Mouse (Mus musculus) lung, embryonic 16.5 days (tissue): ENCODE data around the gene Duxf3. TPM values are rescaled to one million over a fixed set of nuclear protein-coding genes. Genes with fewer than 3 reads are reported as not detected.
A peak's percentile ranks its signal among the peaks of the same experiment; 100 is the strongest.
"Not testable (repeated sequence)": the region's sequence is repeated elsewhere in the genome, so short reads cannot be mapped to it uniquely, and the experiment has no call there.

Experiments
- ATAC-seq: fragments of 200-750 bp; cut with Nextera tagmentation; 2 replicates; pipeline ENCODE4 v1.8.0; 2017; ENCODE audit warnings: low read depth, mild to moderate bottlenecking, moderate library complexity
- H3K27ac ChIP-seq: fragments of 300-500 bp; sonication (generic); 2 replicates; pipeline ENCODE4 v1.5.1; 2014; ENCODE audit warnings: mild to moderate bottlenecking, control low read depth, low read length
- H3K27me3 ChIP-seq: fragments of 300-500 bp; sonication (generic); 2 replicates; pipeline ENCODE4 v1.6.1; 2014; ENCODE audit warnings: low read depth, low read length, mixed read lengths; ENCODE audit not compliant: control insufficient read depth, insufficient read depth
- H3K36me3 ChIP-seq: fragments of 300-500 bp; sonication (generic); 2 replicates; pipeline ENCODE4 v1.6.1; 2014; ENCODE audit warnings: low read length; ENCODE audit not compliant: control insufficient read depth, insufficient read depth
- H3K4me1 ChIP-seq: fragments of 300-500 bp; sonication (generic); replicated peaks from 2 replicates; pipeline ENCODE4 v1.6.1; 2014; ENCODE audit warnings: low read length, mixed read lengths; ENCODE audit not compliant: control insufficient read depth, insufficient read depth
- H3K4me2 ChIP-seq: fragments of 300-500 bp; sonication (generic); 2 replicates; pipeline ENCODE4 v1.6.1; 2014; ENCODE audit warnings: low read depth, low read length, control low read depth
- H3K4me3 ChIP-seq: fragments of 300-500 bp; sonication (generic); 2 replicates; pipeline ENCODE4 v1.5.1; 2014; ENCODE audit warnings: mild to moderate bottlenecking, low read length, control low read depth
- H3K9ac ChIP-seq: fragments of 300-500 bp; sonication (generic); 2 replicates; pipeline ENCODE4 v1.6.1; 2014; ENCODE audit warnings: low read length, control low read depth
- H3K9me3 ChIP-seq: fragments of 300-500 bp; sonication (generic); 2 replicates; pipeline ENCODE4 v1.6.1; 2016; ENCODE audit warnings: low read length; ENCODE audit not compliant: control insufficient read depth
- WGBS: fragments of 180-500 bp; shearing (Covaris S2); extraction: QIAGEN DNeasy Blood & Tissue Kit; methylation state at CpG from one replicate; pipeline ENCODE4 v1.1.7; 2014; 5-methylcytosine and 5-hydroxymethylcytosine counted together
- polyA plus RNA-seq: library from polyadenylated mRNA; unstranded; fragments of >200 nt; fragmentation: Nextera tagmentation; extraction: Ambion mirVana; gene quantifications from 2 replicates; pipeline ENCODE4 v1.2.1, GENCODE M21; 2015

The Duxf3 gene
- not detected in 2 replicates for polyA plus RNA-seq

DNA sequence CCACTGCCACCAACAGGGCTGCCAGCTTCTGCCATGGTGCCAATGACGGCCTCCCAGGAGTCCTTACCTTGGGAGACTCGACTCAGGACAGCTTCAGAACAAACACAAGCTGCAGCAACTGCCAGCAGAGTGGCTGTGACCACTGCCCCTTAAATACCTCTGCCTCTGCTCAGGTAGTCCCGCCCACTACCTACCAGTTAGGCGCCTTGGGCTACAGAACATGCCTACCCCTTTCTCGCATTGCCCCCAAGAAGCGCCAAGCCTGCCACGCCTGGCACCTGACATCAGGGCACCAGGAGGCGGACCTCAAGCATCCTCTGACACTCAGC, at the start of gene Duxf3:
Gene Duxf3, minus strand, starts transcription at position 35 of the 329 bp plus-strand sequence.
- not testable (repeated sequence) for H3K27me3 ChIP-seq, H3K4me1 ChIP-seq, H3K4me2 ChIP-seq, H3K4me3 ChIP-seq, H3K36me3 ChIP-seq, H3K27ac ChIP-seq, H3K9ac ChIP-seq
- H3K9me3 ChIP-seq = peaks cover 12% of the 10 kb centered on the region
- WGBS = 82% methylated on average over 7 of the region's 8 CpGs
- peak; percentile 50 for ATAC-seq

DNA sequence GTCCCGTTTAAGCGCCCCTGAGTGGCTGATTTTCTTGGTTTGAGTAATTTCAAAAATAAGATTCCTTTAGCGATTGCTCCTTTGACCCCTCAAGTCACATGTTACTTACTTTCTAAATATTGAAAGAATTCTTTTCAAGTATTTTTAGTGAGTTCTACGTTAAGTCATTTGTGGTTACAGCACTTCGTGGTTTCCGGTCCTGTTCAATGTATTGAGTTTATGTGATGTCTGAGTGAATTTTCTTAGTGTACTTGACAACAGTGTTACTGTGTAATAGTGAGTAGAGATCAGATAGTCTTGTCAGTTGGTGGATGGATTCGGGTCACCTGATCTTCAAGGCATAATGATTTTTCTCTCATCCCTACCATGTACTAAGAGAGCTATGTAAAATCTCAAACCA, 49.8 kb upstream of the Duxf3 start:
- ATAC-seq = no peak
- Histone ChIP-seq H3K9ac (no peak overlapping the region), H3K4me1 (no peaks in the 10 kb centered on the region), H3K27ac (no peak overlapping the region), H3K9me3 (no peaks in the 10 kb centered on the region), H3K4me2 (no peak overlapping the region), H3K36me3 (peaks cover 32% of the 10 kb centered on the region), H3K4me3 (no peak overlapping the region), H3K27me3 (no peaks in the 10 kb centered on the region)
- WGBS = 86% methylated on average over 7 of the region's 7 CpGs

DNA sequence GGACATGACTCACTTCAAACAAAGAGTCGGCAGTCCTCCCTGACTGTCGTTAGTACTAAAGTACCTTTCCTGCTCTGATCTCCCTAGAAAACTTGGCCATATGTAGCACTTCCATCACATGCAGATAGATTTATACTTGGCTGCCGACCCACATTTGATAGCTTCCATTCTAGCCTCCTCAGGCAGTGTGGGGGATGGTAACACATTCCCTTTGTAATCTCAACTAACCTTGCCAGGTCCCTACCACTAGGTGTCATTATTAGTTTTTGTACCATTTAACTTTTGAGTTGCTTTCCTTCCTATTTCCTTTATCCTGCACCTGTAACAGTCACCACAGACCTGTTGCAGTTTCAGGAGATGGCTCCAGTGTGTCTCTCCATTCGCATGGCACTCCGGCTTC, 26.0 kb upstream of the Duxf3 start:
- Histone ChIP-seq H3K4me1 (peaks cover 10% of the 10 kb centered on the region), H3K9me3 (no peaks in the 10 kb centered on the region), H3K36me3 (peaks cover 21% of the 10 kb centered on the region), H3K4me3 (no peak overlapping the region), H3K9ac (no peak overlapping the region), H3K27ac (no peak overlapping the region), H3K27me3 (no peaks in the 10 kb centered on the region), H3K4me2 (no peak overlapping the region)
- 58% methylated on average over 5 of the region's 5 CpGs for WGBS
- no peak for ATAC-seq

DNA sequence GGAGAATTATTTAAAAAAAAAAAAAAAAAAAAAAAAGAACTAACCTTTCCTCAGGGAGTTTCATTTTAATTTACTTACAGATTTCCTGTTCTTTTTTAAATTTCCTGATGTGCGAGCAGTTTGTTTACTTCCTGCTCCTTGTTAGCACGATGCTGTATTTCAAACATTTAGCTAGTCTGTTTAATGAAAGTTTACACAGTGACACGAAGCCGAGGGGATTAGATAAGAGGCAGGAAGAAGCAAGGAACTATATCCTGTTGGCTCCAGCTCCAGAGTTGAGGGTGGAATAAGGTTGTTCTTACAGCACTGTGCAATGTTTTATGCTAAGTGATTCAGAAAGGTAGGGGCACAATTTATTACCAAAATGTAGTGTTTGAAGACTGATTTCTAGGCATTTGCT, 23.5 kb upstream of the Duxf3 start:
- Histone ChIP-seq H3K36me3 (peaks cover 14% of the 10 kb centered on the region), H3K27me3 (no peaks in the 10 kb centered on the region), H3K4me2 (peak overlapping the region; percentile 66), H3K9ac (peak overlapping the region; percentile 88), H3K4me1 (peaks cover 10% of the 10 kb centered on the region), H3K27ac (peak overlapping the region; percentile 93), H3K4me3 (peak overlapping the region; percentile 92), H3K9me3 (no peaks in the 10 kb centered on the region)
- 0% methylated on average over 4 of the region's 4 CpGs for WGBS
- ATAC-seq = peak; percentile 44; the same call in 1 of the 2 replicates

DNA sequence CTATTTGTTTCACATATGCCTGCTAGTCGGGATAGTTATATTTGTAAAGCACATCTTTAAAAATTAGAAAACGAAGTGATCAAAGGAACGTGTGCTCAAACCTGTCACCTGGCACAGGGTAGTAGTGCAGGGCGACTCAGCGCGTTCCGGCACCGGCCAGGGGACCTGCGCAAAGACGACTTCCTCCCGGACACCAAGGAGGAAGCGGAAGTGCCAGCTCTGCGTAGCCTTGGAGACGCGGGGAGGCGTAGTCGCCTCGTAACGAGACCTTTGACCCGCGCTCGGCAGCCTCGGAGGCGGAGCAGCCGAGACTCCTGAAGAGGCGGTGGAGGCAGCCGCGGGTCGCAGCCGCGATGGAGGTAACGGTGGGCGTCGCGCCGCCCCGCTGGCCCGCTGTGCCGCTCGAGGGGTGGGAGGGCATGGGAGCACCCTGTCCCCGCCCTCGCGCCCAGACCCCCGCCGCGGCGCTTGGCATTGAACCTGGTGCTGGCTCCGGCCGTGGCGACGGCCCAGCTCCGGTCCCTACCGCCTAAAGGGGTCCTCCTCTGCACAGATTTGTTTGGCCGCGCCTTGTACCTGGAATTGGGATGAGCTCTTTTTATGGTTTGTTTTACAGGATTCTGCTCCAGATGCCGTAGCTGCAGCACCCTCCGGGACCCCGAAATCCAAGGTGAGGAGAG, 22.9 kb upstream of the Duxf3 start, which contains the start of gene Gcc2:
Gene Gcc2, plus strand, starts transcription at position 285 of the 680 bp plus-strand sequence.
- H3K4me2 ChIP-seq = peak within 1 kb of the TSS; percentile 66
- peak within 1 kb of the TSS; percentile 88 for H3K9ac ChIP-seq
- H3K9me3 ChIP-seq = no peaks in the 10 kb centered on the region
- peak within 1 kb of the TSS; percentile 92 for H3K4me3 ChIP-seq
- H3K4me1 ChIP-seq = peaks cover 10% of the 10 kb centered on the region
- peak within 1 kb of the TSS; percentile 93 for H3K27ac ChIP-seq
- peaks cover 12% of the 10 kb centered on the region for H3K36me3 ChIP-seq
- H3K27me3 ChIP-seq = no peaks in the 10 kb centered on the region
- ATAC-seq = peak; percentile 99
- under 1% methylated on average over 57 of the region's 58 CpGs for WGBS

DNA sequence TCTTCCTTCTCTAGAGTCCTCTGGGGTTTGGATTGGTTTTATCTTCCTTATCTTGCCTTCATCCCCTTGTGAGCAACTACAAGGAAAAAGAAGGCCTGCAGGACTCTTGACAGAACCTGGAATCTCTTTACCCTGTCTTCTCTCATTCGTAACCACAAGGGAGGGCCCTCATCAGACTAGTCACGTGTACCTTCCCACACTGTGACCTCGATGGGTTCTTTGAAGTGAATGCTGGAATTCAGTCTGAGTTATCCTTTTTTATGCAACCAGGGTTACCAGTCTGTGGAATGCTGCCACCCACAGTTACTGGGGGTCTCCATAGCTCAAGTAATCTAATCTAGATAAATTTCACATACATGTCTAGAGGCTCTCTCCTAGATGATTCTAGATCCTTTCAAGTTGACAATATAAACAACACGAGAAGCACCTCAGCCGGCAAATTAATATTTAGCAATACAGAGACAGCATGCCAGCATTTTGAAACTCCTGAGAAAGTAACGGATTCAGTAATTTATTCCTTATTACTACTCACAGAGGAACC, 22.2 kb upstream of the Duxf3 start:
- WGBS = 22% methylated on average over 6 of the region's 6 CpGs
- peak overlapping the region; percentile 66 for H3K4me2 ChIP-seq
- H3K9ac ChIP-seq = peak overlapping the region; percentile 36
- H3K36me3 ChIP-seq = peaks cover 5% of the 10 kb centered on the region
- ATAC-seq = no peak
- H3K27ac ChIP-seq = no peak overlapping the region
- no peaks in the 10 kb centered on the region for H3K9me3 ChIP-seq
- H3K4me3 ChIP-seq = peak overlapping the region; percentile 92
- H3K4me1 ChIP-seq = peaks cover 10% of the 10 kb centered on the region
- H3K27me3 ChIP-seq = no peaks in the 10 kb centered on the region

DNA sequence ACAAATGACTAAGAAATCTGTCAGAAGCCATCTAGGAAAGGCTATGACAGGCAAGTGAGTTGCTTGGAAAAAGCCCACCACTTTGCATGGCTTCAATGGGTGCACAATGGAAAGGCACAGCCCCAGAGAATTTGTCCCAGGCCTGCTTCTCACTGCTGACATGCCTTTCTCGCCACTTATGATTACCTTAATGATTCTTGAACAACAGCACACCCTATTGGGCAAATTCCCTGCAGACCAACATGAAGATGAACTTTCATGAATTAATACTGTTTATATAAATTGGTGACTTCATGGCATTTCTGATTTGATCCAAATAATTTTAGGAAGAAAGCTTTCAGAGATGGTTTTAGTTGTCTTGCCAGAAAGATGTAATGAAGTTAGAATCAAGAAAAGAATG, 17.1 kb upstream of the Duxf3 start:
- no peak for ATAC-seq
- H3K36me3 ChIP-seq = no peaks in the 10 kb centered on the region
- no peaks in the 10 kb centered on the region for H3K27me3 ChIP-seq
- no peak overlapping the region for H3K4me2 ChIP-seq
- no peak overlapping the region for H3K4me3 ChIP-seq
- no peak overlapping the region for H3K9ac ChIP-seq
- WGBS = 10% methylated on average over 1 of the region's 1 CpGs
- 0 out of 2 replicates have a peak, but pooled peaks cover under 1% of the 10 kb centered on the region for H3K4me1 ChIP-seq
- H3K27ac ChIP-seq = no peak overlapping the region
- H3K9me3 ChIP-seq = no peaks in the 10 kb centered on the region

DNA sequence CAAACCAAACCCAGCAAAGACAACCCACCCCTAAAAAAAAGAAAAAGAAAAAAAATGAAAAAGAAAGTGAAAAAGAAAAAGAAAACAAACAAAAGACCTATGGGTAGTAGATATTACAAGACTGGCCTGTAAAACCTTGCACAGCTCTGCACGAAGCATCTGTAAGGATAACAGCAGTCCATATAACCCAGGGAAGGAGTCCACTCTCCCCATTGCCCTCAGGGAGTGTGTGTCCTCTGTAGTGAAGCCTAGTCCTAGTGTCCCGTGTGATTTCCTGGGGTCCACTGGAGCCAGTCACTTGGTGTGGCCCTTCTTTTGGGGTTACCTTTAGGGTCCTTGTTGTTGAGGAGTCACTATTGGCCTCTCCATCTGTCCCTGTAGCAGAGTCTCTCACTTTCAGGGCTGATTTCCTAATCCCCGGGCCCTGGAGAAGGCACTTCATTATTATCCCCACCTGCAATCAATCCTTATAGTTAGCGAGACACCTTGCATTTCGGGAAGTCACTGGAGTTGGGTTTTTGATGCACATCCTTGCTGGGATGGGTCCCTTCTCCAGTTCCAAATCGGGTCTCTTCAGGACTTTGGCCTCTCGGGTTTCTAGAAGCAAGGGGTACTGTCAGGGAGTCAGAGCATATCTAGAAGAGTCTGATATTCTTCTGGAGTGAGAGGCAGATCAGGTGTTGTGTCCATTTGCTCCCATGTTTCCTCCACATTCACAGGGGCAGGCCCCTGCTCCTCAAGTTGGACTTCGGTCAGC, 6.7 kb upstream of the Duxf3 start:
- H3K4me1 ChIP-seq, H3K27me3 ChIP-seq, H3K4me3 ChIP-seq, H3K4me2 ChIP-seq, H3K9ac ChIP-seq, H3K36me3 ChIP-seq, H3K9me3 ChIP-seq, H3K27ac ChIP-seq: not testable (repeated sequence)
- WGBS = 80% methylated on average over 7 of the region's 8 CpGs
- ATAC-seq = peak; percentile 68; the same call in 1 of the 2 replicates

DNA sequence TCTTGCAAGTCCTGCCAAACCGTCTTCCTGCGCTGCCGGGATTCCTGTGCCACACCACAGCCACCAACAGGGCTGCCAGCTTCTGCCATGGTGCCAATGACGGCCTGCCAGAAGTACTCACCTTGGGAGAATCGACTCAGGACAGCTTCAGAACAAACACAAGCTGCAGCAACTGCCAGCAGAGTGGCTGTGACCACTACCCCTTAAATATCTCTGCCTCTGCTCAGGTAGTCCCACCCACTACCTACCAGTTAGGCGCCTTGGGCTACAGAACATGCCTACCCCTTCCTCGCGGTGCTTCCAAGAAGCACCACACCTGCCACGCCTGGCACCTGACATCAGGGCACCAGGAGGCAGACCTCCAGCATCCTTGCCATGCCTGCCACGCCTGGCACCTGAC, 4.1 kb upstream of the Duxf3 start, which contains the start of gene Gm4981:
Gene Gm4981, minus strand, starts transcription at position 89 of the 400 bp plus-strand sequence.
- H3K4me2 ChIP-seq = no peak within 1 kb of the TSS
- no peak for ATAC-seq
- H3K36me3 ChIP-seq = no peaks in the 10 kb centered on the region
- H3K9ac ChIP-seq = no peak within 1 kb of the TSS
- H3K4me3 ChIP-seq = no peak within 1 kb of the TSS
- peaks cover 11% of the 10 kb centered on the region for H3K9me3 ChIP-seq
- no peaks in the 10 kb centered on the region for H3K4me1 ChIP-seq
- no peaks in the 10 kb centered on the region for H3K27me3 ChIP-seq
- 83% methylated on average over 10 of the region's 10 CpGs for WGBS
- H3K27ac ChIP-seq = no peak within 1 kb of the TSS
